Mouse (Mus musculus) heart, embryonic 11.5 days (tissue): ENCODE measurements around the gene Pam. TPM values are rescaled to one million over a fixed set of nuclear protein-coding genes. Genes with fewer than 3 reads are reported as not detected.

ENCODE experiments used
- ATAC-seq: fragments of 200-750 bp; cut with Nextera tagmentation; replicated peaks from 2 replicates; pipeline ENCODE4 v1.8.0; 2017; ENCODE audit warnings: moderate library complexity; ENCODE audit not compliant: insufficient number of reproducible peaks, low FRiP score, low TSS enrichment
- H3K27ac ChIP-seq: fragments of 300-500 bp; sonication (generic); 2 replicates; pipeline ENCODE4 v1.5.1; 2014; ENCODE audit warnings: mild to moderate bottlenecking, low read depth, low read length
- H3K27me3 ChIP-seq: fragments of 300-500 bp; sonication (generic); 2 replicates; pipeline ENCODE4 v1.6.1; 2014; ENCODE audit warnings: mild to moderate bottlenecking, low read length, mixed read lengths; ENCODE audit not compliant: control insufficient read depth, insufficient read depth
- H3K36me3 ChIP-seq: fragments of 300-500 bp; sonication (generic); 2 replicates; pipeline ENCODE4 v1.6.1; 2014; ENCODE audit warnings: mild to moderate bottlenecking, low read length, moderate library complexity, mixed read lengths; ENCODE audit not compliant: control insufficient read depth, insufficient read depth
- H3K4me1 ChIP-seq: fragments of 300-500 bp; sonication (generic); 2 replicates; pipeline ENCODE4 v1.6.1; 2014; ENCODE audit warnings: low read length; ENCODE audit not compliant: control insufficient read depth, insufficient read depth
- H3K4me2 ChIP-seq: fragments of 300-500 bp; sonication (generic); 2 replicates; pipeline ENCODE4 v1.6.1; 2014; ENCODE audit warnings: mild to moderate bottlenecking, moderate library complexity
- H3K4me3 ChIP-seq: fragments of 300-500 bp; sonication (generic); 2 replicates; pipeline ENCODE4 v1.5.1; 2014; ENCODE audit warnings: low read depth, low read length
- H3K9ac ChIP-seq: fragments of 300-500 bp; sonication (generic); 2 replicates; pipeline ENCODE4 v1.6.1; 2014; ENCODE audit warnings: mild to moderate bottlenecking, low read depth, low read length, moderate library complexity
- H3K9me3 ChIP-seq: fragments of 300-500 bp; sonication (generic); replicated peaks from 2 replicates; pipeline ENCODE4 v1.6.1; 2016; ENCODE audit warnings: low read length; ENCODE audit not compliant: control insufficient read depth
- WGBS: fragments of 180-500 bp; shearing (Covaris S2); extraction: QIAGEN DNeasy Blood & Tissue Kit; methylation state at CpG from one replicate; pipeline ENCODE4 v1.1.7; 2014; ENCODE audit not compliant: insufficient replicate concordance; 5-methylcytosine and 5-hydroxymethylcytosine counted together
- polyA plus RNA-seq: library from polyadenylated mRNA; unstranded; fragments of >200 nt; fragmentation: Nextera tagmentation; extraction: Ambion mirVana; gene quantifications from 2 replicates; pipeline ENCODE4 v1.2.1, GENCODE M21; 2014

The Pam gene
- polyA plus RNA-seq, result 258 and 317 TPM in 2 replicates

GRCm38 (mm10) chr1:98095246-98095990, at the start of gene Pam:
Gene Pam, minus strand, starts transcription at chr1:98095646.
- Histone ChIP-seq H3K4me1 (peaks cover 4% of the 10 kb centered on the region; the same call in 1 of the 2 replicates), H3K27me3 (no peaks in the 10 kb centered on the region), H3K4me3 (peak within 1 kb of the TSS; percentile 63), H3K27ac (peak within 1 kb of the TSS; percentile 78), H3K9ac (peak within 1 kb of the TSS; percentile 74), H3K9me3 (no peaks in the 10 kb centered on the region), H3K36me3 (no peaks in the 10 kb centered on the region), H3K4me2 (peak within 1 kb of the TSS; percentile 71)
- under 1% methylated on average over 52 of the region's 82 CpGs for WGBS
- ATAC-seq, result peak; percentile 89

- no peaks in the 10 kb centered on the region for H3K4me1 ChIP-seq
- ATAC-seq, result no peak
- 93% methylated on average over 1 of the region's 1 CpGs for WGBS
Measured at GRCm38 (mm10) chr1:98144845-98145244, 49.4 kb upstream of the Pam start.

GRCm38 (mm10) chr1:98131244-98131643, 35.8 kb upstream of the Pam start:
- Histone ChIP-seq H3K27ac (no peak overlapping the region), H3K9me3 (no peaks in the 10 kb centered on the region)

More at GRCm38 (mm10) chr1:98144845-98145244, 49.4 kb upstream of the Pam start:
- Histone ChIP-seq H3K27ac (no peak overlapping the region), H3K4me3 (no peak overlapping the region), H3K36me3 (no peaks in the 10 kb centered on the region), H3K9me3 (no peaks in the 10 kb centered on the region), H3K27me3 (no peaks in the 10 kb centered on the region), H3K4me2 (no peak overlapping the region), H3K9ac (no peak overlapping the region)

GRCm38 (mm10) chr1:98129561-98130347, 34.3 kb upstream of the Pam start:
- Histone ChIP-seq H3K9ac (no peak overlapping the region), H3K4me2 (no peak overlapping the region), H3K27ac (no peak overlapping the region), H3K4me3 (no peak overlapping the region), H3K27me3 (no peaks in the 10 kb centered on the region), H3K36me3 (no peaks in the 10 kb centered on the region), H3K9me3 (no peaks in the 10 kb centered on the region), H3K4me1 (no peaks in the 10 kb centered on the region)
- WGBS, result 77% methylated on average over 3 of the region's 3 CpGs
- no peak for ATAC-seq

More at GRCm38 (mm10) chr1:98131244-98131643, 35.8 kb upstream of the Pam start:
- no peak for ATAC-seq
- Histone ChIP-seq H3K9ac (no peak overlapping the region), H3K36me3 (no peaks in the 10 kb centered on the region), H3K4me3 (no peak overlapping the region), H3K4me1 (no peaks in the 10 kb centered on the region), H3K4me2 (no peak overlapping the region), H3K27me3 (no peaks in the 10 kb centered on the region)
- 59% methylated on average over 4 of the region's 4 CpGs for WGBS

GRCm38 (mm10) chr1:98129111-98129510, 33.7 kb upstream of the Pam start:
- no peaks in the 10 kb centered on the region for H3K4me1 ChIP-seq
- no peaks in the 10 kb centered on the region for H3K36me3 ChIP-seq
- no peaks in the 10 kb centered on the region for H3K9me3 ChIP-seq
- no peak overlapping the region for H3K27ac ChIP-seq
- H3K4me2 ChIP-seq, result no peak overlapping the region
- H3K9ac ChIP-seq, result no peak overlapping the region
- no peaks in the 10 kb centered on the region for H3K27me3 ChIP-seq
- no peak overlapping the region for H3K4me3 ChIP-seq
- no peak for ATAC-seq
- 72% methylated on average over 1 of the region's 1 CpGs for WGBS

GRCm38 (mm10) chr1:98128338-98129096, 33.1 kb upstream of the Pam start:
- H3K4me1 ChIP-seq, result no peaks in the 10 kb centered on the region
- no peak for ATAC-seq
- no peak overlapping the region for H3K4me2 ChIP-seq
- H3K27me3 ChIP-seq, result no peaks in the 10 kb centered on the region
- H3K27ac ChIP-seq, result no peak overlapping the region
- H3K4me3 ChIP-seq, result no peak overlapping the region
- H3K9ac ChIP-seq, result no peak overlapping the region
- no peaks in the 10 kb centered on the region for H3K36me3 ChIP-seq
- no peaks in the 10 kb centered on the region for H3K9me3 ChIP-seq

- ATAC-seq, result no peak
- WGBS, result 82% methylated on average over 3 of the region's 3 CpGs
Measured at GRCm38 (mm10) chr1:98126268-98126667, 30.8 kb upstream of the Pam start.

GRCm38 (mm10) chr1:98124727-98125126, 29.3 kb upstream of the Pam start:
- H3K36me3 ChIP-seq, result no peaks in the 10 kb centered on the region
- no peaks in the 10 kb centered on the region for H3K4me1 ChIP-seq
- no peak for ATAC-seq
- no peak overlapping the region for H3K9ac ChIP-seq
- no peaks in the 10 kb centered on the region for H3K27me3 ChIP-seq
- 55% methylated on average over 1 of the region's 1 CpGs for WGBS
- no peak overlapping the region for H3K4me3 ChIP-seq
- no peaks in the 10 kb centered on the region for H3K9me3 ChIP-seq
- no peak overlapping the region for H3K27ac ChIP-seq
- H3K4me2 ChIP-seq, result no peak overlapping the region

More at GRCm38 (mm10) chr1:98126268-98126667, 30.8 kb upstream of the Pam start:
- Histone ChIP-seq H3K4me2 (no peak overlapping the region), H3K4me3 (no peak overlapping the region), H3K4me1 (no peaks in the 10 kb centered on the region), H3K27ac (no peak overlapping the region), H3K36me3 (no peaks in the 10 kb centered on the region), H3K9me3 (no peaks in the 10 kb centered on the region), H3K27me3 (no peaks in the 10 kb centered on the region), H3K9ac (no peak overlapping the region)
